Mouse (Mus musculus) lung, adult 18-20 months (tissue): Measurements from ENCODE around the gene Pex26.
A peak's percentile ranks its signal among the peaks of the same experiment; 100 is the strongest.

ENCODE experiments used
- DNase-seq, 2 experiments: peaks; one replicate each; pipeline ENCODE4 v3.0.0; 2022; ENCODE audit warnings: mixed read lengths in 2 of 2

Pex26 gene

GRCm38 (mm10) chr6:121167381-121167975 lies 16.0 kb upstream of the Pex26 start:
- DNase-seq = no peak

- peak in 1 of 2 experiments; percentile 26 for DNase-seq
Observed at GRCm38 (mm10) chr6:121171102-121171501, 12.4 kb upstream of the Pex26 start.

GRCm38 (mm10) chr6:121173471-121173870 lies 10.0 kb upstream of the Pex26 start:
- DNase-seq = no peak

- DNase-seq = no peak
Observed at GRCm38 (mm10) chr6:121174761-121175160, 8.7 kb upstream of the Pex26 start.

GRCm38 (mm10) chr6:121176011-121176730 lies 7.3 kb upstream of the Pex26 start:
- no peak for DNase-seq

GRCm38 (mm10) chr6:121176731-121177098 lies 6.8 kb upstream of the Pex26 start:
- no peak for DNase-seq

- no peak for DNase-seq
Observed at GRCm38 (mm10) chr6:121177118-121177708, 6.3 kb upstream of the Pex26 start.

- peak in 1 of 2 experiments; percentile 58 for DNase-seq
Observed at GRCm38 (mm10) chr6:121178700-121179358, 4.6 kb upstream of the Pex26 start.

- no peak for DNase-seq
Observed at GRCm38 (mm10) chr6:121179846-121180245, 3.6 kb upstream of the Pex26 start.

- peak; percentile 71 to 76 for DNase-seq
Observed at GRCm38 (mm10) chr6:121184198-121185140, 1.0 kb downstream of the Pex26 start.

- DNase-seq = peak; percentile 24 to 46
Observed at GRCm38 (mm10) chr6:121185232-121185631, 1.8 kb downstream of the Pex26 start.

- DNase-seq = peak; percentile 24 to 34
Observed at GRCm38 (mm10) chr6:121191261-121192009, 8.0 kb downstream of the Pex26 start.

- DNase-seq = no peak
Observed at GRCm38 (mm10) chr6:121194061-121194955, 10.8 kb downstream of the Pex26 start.

GRCm38 (mm10) chr6:121194956-121195731 lies 11.7 kb downstream of the Pex26 start:
- peak; percentile 49 to 62 for DNase-seq

GRCm38 (mm10) chr6:121197807-121198365 lies 14.4 kb downstream of the Pex26 start:
- no peak for DNase-seq

GRCm38 (mm10) chr6:121200458-121200857 lies 17.0 kb downstream of the Pex26 start:
- no peak for DNase-seq

- no peak for DNase-seq
Observed at GRCm38 (mm10) chr6:121202026-121202425, 18.6 kb downstream of the Pex26 start.

- DNase-seq = no peak
Observed at GRCm38 (mm10) chr6:121206481-121206880, 23.0 kb downstream of the Pex26 start.

GRCm38 (mm10) chr6:121209584-121209983 lies 26.1 kb downstream of the Pex26 start:
- peak; percentile 62 to 81 for DNase-seq
